Mouse (Mus musculus): ENCODE results near the gene Fzr1. TPM values are rescaled to one million over a fixed set of nuclear protein-coding genes. Genes with fewer than 3 reads are reported as not detected.

Gene Fzr1
- total RNA-seq, 2 experiments from 2014 or later = 37.8 to 49.0 TPM

GRCm38 (mm10) chr10:81355533-81355932 is 22.8 kb downstream of the Fzr1 start:
- DNase-seq = no peak

DNA sequence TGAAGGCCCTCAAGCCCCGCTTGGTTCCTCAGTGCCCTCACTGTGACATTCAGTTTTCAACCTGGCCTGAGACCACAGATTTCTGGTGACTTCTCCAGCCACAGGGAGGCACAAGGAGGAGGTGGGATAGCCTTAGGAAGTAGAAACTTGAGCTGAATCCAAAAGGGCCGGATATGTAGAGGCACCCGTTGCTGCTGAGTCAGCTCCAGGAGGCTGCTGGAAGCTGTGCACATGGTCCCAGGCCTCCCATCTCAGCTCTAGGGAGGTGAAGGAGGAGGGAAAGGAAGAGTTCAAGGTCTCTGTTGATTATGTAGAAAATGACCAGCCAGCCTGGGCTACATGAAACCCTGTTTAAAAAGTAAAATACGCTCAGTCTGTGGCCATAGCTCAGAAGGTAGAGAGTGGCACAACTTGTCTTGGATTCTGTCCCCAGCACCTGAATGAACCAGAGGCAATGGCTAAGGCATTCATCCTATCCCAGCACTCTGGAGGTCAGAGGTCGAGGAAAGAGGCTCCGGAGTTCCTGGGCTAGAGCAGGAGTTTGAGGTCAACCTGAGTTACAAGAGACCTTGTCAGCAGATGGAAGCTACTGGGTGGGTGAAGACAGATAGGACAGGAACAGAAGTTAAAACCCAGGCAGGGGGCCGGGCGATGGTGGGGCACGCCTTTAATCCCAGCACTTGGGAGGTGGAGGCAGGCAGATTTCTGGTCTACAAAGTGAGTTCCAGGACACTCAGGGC is 23.4 kb downstream of the Fzr1 start:
- DNase-seq = no peak

- DNase-seq = no peak
Observed at GRCm38 (mm10) chr10:81351678-81352291, 26.5 kb downstream of the Fzr1 start.

GRCm38 (mm10) chr10:81350351-81351063 is 27.8 kb downstream of the Fzr1 start, which contains the start of gene Hmg20b:
Hmg20b (minus strand) TSS chr10:81350480.
- DNase-seq = peak; percentile 99

DNA sequence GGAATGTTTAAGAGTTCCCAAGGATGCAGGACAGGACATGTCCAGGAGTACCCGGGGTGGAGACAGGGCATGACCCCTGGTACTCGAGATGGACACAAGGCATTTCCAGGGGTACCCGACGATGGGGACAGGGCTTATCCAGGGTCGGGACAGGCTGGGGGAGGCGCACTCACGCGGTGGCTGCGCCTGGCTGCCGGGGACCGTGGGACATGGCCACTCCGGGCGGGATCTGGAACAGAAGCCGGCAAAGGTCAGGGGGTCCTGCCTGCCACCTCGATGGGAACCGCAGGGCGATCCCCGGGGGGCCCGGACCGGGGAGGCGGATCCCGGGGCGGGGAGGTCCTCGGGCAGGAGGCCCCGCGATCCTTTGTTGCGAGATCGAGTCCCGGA is 28.4 kb downstream of the Fzr1 start:
- DNase-seq = no peak

GRCm38 (mm10) chr10:81349146-81349545 is 29.2 kb downstream of the Fzr1 start:
- DNase-seq = peak; percentile 61 to 62

DNA sequence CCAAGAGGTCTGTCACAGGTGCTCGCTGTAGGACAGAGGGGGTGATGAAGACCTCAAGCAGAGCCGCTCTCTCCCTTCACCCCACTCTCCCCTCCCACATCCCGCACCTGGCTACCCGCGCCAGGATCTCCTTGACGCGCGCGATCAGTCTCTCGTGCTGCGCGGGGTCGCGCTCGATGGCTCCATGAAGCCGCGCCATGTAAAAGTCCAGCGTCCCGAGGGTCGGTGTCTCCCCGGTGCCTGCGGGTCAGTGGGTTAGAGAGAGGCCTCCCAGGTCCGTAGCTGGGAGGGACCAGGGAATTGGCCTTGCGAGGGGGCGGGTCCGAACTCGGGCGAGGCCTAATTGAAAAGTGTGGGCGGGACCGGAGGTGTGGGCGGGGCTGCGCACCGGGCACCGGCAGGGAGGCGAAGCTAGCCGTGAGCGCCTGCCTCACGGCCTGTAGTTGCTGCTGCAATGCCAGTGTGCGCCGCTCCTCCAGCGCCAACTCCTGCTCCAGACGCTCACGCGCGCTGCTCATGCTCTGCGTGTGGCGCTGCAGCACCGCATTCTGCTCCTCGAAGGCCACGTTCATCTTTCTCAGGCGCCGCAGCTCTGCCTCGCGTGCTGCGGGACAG is 31.8 kb downstream of the Fzr1 start:
- peak; percentile 90 to 93 for DNase-seq

GRCm38 (mm10) chr10:81345162-81345534 is 33.2 kb downstream of the Fzr1 start:
- DNase-seq = no peak

DNA sequence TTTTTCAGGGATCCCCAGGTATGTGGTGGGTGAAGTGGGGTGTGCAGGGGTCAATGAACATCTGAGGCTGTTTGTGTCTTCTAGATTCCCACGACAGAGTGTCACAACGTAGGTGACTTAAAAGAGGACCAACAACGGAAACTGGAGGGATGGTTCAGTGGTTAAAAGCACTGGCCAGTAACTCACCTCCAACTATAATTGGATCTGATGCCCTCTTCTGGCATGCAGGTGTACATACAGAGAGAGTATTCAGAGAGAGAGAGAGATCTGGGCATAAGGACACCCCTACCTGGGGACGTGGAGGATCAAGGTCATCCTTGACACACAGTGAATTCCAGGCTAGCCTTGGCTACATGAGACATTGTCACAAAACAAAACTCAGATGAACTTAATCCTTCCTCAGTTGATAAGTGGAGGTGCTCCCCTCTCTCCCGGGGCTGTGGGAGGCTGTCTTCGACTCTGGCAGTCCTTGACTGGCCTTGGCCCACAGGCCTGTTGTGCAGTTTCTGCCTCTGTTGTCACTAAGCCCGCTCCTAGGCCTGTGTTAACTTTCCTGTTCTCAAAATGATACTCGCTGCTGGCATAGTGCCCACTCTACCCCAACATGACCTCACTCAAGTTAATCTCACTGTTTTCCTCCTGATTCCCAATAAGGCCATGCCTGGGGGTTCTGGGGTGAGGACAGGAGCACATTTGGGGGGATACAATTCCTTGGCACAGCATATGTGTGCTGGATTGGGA is 33.7 kb downstream of the Fzr1 start:
- DNase-seq = peak; percentile 60 to 66

- peak; percentile 62 to 74 for DNase-seq
Observed at GRCm38 (mm10) chr10:81342686-81343505, 35.4 kb downstream of the Fzr1 start, which contains the start of gene Gipc3. Gipc3 (minus strand) TSS chr10:81343266.

GRCm38 (mm10) chr10:81341333-81341949 is 36.9 kb downstream of the Fzr1 start:
- peak; percentile 83 to 90 for DNase-seq

DNA sequence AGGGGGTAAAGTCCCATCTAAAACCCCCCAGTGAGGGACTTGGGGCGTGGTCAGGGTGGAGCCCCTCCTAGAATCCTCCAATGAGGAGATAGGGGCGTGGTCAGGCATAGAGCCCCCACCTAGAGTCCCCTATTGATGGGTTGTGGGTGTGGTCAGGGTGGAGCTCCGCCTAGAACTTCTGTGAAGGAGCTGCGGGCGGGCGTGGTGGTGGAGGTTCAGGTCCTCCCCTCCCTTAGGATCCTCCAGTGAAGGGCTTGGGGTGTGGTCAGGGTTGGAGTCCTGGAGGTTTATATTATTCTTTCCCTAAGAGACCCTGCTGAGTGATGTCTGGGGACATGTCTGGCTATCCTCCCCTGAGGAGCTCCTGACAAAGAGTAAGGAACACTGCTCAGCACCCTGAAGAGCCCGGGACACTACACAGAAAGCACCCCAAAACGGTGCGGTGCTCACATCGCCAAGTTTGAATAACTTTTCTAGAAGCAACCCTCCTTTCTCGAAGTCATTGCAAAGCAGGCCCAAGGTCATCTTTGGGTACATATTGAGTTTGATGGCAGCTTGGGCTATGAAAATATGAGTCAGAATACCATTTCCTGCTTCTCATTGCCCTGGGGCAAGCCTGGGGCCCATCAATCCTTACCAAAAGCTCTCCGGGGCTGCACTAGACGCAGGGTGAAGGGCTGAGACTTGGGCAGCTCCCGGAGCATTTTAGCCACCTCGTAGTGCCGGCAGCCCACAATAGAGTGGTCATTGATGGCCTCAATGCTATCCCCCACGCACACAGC is 37.6 kb downstream of the Fzr1 start:
- no peak for DNase-seq

GRCm38 (mm10) chr10:81336558-81336957 is 41.8 kb downstream of the Fzr1 start:
- no peak for DNase-seq

DNA sequence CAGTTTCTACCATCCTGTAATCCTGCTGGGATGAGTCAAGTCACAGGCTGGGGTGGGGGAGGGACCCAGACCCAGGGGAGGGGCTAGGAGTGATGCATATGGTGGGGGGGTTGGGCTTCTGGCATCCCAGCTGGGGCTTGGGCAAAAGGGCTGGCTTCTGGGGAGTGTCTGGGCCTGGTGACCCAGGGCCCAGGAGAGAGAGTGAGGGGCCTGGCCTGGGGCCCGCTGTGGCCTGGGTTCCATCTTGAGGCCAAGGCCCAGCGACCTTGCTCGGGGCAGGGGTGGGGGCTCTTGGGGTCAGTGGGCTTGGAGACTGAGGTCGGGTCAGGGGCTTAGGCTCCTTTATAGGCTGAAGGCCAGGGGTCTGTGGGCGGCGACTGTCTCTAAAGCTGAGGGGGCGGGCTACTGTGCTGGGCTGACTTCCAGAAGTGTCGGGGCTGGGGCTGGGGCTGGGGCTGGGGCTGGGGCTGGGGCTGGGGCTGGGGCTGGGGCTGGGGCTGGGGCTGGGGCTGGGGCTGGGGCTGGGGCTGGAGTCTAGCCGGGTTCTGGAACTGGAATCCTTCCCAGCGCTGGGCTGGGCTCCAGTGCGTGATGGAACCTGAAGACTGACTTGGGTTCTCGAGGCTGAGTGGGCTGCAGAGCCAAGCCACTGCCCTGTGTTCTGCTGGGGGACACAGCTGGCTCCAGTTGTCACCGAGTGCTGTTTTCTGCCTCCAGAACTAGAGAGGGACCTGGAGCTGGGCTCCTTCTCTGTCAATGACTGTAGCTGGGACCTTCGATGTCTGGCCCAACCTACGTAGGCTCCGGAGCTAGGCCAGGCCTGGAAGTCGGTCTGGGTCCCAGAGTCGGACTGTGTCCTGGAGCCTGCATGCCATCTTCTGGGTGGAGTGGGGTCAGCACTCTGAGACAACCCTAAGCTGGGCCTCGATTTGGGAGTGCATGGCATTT is 42.6 kb downstream of the Fzr1 start:
- no peak for DNase-seq

GRCm38 (mm10) chr10:81334324-81334723 is 44.0 kb downstream of the Fzr1 start:
- DNase-seq = no peak

DNA sequence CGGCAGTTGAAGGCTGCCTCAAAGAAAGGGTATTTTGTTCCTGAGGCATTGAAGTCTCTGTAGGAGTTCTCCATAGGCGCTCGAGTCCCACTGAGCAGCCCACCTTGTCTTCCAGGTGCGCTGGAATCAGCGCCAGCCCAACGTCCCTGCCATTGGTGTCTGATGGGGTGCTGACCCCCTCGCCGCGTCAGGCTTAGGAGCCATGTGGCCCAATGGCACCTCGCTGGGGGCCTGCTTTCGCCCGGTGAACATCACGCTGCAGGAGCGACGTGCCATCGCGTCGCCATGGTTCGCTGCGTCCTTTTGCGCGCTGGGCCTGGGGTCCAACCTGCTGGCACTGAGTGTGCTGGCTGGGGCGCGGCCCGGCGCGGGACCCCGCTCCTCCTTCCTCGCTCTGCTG is 46.0 kb downstream of the Fzr1 start:
- DNase-seq = no peak

GRCm38 (mm10) chr10:81330007-81330406 is 48.3 kb downstream of the Fzr1 start:
- peak in 1 of 2 experiments; percentile 49 for DNase-seq

DNA sequence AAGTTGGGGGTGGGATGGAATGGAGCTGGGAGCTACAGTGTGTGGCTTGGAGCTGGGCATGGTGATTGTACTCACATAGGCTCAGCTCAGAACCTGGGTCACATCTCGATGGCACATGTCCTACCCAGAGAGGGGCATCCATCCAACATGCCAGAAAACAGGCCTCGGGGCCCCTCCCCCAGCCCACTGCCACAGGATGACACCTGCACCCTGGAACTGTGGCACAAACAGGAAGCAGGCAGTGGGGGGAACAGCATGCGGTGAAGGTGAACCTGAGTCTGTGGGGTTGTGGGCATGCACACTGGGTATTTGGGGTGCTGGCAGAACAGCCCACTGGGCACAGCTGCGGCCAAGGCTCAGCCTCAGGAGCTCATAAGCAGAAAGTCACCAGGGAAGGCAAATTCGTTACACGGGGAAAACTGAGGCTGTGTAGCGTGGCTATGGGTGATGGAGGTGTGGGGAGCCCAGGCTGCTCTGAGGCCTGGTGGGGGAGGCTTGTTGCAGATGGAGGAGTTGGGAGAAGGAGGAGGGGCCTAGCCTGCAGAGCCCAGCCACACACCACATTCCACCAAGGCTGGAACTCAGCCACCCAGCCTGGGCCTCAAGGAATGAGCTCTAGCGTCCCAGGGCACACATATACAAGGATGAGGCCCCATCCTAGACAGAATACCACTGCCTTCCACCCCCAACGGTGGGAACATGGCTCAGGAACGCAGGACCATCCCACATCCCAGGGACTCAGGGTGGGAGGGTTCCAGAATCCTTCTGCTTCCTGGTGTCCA is 48.9 kb downstream of the Fzr1 start:
- peak in 1 of 2 experiments; percentile 59 for DNase-seq
